Mouse (Mus musculus) gastrocnemius, postnatal 36 days (tissue): ENCODE results near the gene Enpep. TPM values are rescaled to one million over a fixed set of nuclear protein-coding genes. Genes with fewer than 3 reads are reported as not detected.

Source experiments
- DNase-seq, 2 experiments: peaks; one replicate each; pipeline ENCODE4 v3.0.0; 2022
- intact Hi-C: fragments of 180-260 bp; cut with DNase I; formaldehyde crosslinking; loops from one replicate; pipeline ENCODE4 v1.15.1; 2025
- total RNA-seq, 2 experiments: library from RNA; stranded (reverse); gene quantifications; 2 replicates each; pipeline ENCODE4 v1.2.3; 2021

Enpep gene
- total RNA-seq, 2 experiments from 2014 or later, result 2.6 to 3.2 TPM

DNA sequence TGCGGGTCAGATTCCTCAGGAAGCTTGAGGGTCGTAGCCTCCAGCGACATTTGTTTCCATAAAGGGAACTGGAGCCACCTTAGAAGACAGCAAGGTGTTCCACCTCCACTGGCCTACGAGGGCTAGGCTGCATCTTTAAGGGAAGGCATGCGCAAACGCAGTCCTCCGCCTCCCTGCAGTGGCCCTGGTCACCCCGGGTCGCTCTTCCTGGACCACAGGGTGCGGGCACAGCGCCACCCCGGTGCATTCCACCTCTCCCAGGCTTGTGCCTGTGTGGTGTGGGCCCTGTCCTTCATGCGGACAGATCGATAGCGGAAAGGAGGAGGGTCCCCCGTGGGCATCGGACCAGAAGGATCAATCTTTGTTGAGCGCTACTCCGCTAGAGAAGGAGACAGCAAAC, 76.2 kb downstream of the Enpep start:
- intact Hi-C loops, result no loop called here
- no peak for DNase-seq

DNA sequence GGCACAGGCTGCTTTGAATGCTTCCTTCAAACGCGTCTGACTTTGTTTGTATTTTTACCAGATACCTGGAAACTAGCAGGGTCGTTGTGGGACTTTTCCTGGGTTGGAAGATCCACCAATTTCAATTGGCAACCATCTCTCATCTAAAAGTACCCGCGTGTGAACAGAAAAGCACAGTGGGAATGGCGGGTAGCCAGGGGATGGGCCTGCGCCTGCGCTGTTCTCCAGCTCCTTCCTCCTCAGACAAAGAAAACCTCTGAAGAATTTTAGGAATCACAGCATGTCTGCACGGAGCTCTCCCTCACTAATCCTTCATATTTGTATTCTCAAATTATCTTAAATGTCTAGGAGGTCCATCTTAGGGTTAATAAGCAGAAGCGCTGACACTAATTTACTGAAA, 78.3 kb downstream of the Enpep start:
- intact Hi-C loops, result no loop called here
- no peak for DNase-seq

DNA sequence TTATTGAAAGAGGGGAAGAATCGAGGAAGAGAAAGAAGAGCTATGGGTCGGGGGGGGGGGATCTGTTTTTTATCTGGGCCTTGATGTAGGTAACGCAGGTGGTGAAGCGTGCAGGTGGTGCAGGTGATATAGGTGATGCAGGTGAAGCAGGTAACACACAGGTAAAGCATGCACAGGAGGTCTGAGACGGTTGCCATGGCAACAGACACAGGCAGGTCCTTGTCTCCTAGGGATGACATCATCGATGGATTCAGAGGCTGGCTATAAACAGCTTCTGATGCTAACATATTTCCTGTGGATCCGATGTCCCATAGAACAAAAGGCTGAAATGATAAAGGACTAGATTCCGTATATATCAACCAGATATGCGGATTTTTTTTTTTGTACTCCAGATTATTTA, 81.5 kb downstream of the Enpep start:
- DNase-seq, result no peak
- intact Hi-C loops, result no loop called here

DNA sequence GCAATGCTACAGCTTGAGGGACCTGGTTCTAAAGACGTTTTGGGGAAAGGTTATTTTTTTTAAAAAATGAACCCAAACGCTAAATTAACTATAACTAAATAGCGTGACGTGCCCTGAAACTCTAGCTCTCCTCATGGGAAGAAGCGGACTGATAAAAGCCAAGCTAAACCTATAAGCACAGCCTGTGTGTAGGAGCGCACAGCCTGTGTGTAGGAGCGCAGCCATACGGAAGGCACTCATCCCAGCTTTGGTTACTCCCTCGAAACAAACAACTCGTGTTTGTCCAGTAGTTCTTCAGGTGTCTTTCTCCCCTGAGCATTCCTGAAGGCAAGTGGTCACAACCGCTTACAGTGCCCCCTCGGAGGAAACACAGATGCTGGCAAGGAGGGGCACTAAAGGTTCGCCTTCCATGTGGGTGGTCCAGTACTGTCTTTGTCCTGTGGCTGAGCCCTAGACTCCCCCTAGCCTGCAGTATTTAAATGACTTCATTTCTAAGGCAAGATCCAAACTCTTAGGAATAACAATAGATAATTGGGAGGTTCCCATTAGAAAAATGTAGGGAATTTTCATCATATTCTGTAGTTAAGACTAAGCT, 93.8 kb downstream of the Enpep start:
- no peak for DNase-seq
- intact Hi-C loops, result no loop called here

DNA sequence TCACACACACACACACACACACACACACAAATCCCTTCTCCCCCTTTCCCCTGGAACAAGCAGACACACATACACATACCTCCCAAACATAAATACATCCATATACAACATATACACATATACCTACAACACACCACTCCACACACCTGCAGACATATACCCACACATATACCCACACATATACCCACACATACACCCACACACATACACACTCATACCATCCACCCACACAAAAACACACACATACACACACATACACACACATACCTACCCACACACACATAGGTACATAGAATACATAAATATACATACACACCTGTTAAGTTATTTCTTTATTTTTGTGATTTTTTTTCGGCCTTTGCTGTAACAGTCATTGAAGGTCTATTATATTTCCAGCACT, 94.5 kb downstream of the Enpep start:
- no peak for DNase-seq
- intact Hi-C loops, result no loop called here

DNA sequence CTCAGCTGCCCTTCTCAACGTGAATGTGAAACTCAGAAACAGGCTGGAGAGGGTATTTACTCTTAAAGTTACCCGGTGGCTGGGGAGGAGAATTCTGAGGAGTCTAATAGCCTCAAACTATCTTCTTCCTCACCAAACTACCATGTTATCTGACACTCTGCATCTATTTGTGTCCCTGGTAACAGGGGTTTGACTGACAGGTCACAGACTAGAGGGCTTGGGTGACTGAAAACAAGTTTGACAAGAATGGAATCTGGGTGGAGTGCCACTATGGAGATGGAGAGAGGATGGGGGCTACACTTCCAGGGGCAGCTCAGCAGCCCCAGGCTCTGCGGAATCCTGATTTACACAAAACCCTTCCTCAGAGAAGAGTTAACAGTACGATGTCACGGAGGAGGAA, 105.2 kb downstream of the Enpep start:
- DNase-seq, result no peak
- intact Hi-C loops, result no loop called here

DNA sequence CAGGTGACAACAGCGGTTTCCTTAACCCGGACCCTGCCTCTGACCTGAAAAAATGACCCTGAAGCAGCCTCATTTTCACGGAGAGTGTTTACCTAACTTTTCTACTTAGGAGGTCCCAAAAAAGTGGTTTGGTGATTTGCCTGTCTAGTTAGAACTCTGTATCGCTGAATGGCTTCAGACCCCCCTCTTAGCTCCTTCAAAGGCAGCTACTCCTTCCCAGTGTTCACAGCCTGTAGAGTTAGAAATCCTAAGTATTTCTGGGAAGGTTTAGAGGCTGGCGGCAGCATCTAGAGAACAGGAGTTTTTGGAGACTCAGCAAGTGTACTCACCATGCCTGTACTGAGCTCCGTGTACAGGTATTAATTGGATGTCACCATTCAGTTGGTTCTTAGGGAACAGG, 105.8 kb downstream of the Enpep start:
- DNase-seq, result no peak
- intact Hi-C loops, result no loop called here

DNA sequence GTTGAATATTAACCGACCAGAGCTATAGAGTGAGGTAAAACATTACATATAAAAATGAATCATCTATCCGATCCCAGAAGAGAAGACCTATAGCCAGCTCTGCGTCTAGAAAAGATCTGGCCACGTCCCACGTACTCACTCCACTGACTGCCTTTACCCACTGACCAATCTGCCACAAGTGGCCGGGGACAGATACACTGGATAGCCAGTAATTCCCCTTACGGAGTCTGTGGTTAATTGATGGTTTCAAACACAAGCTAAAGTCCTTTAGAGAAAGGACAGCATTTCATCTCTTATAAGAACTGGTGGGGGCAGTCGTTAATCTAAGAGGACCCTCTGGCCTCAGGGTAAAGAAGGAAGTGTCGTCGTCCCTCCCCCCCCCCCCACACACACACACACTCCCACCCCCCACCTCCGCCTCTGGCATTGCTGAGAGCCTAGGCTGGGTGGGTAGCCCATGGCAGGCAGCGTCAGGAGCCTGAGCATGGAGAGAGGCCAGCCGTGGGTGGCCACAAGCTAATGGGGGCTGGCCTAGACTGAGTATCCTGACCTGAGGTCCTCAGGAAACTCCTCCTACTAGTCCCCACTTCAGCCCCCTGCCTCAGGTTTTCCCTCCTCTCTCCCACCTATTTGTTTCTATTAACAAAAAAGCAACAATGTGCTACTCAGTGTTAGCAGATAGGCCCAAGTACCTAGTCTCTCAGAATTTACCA, 106.8 kb downstream of the Enpep start:
- DNase-seq, result no peak
- intact Hi-C loops, result no loop called here

DNA sequence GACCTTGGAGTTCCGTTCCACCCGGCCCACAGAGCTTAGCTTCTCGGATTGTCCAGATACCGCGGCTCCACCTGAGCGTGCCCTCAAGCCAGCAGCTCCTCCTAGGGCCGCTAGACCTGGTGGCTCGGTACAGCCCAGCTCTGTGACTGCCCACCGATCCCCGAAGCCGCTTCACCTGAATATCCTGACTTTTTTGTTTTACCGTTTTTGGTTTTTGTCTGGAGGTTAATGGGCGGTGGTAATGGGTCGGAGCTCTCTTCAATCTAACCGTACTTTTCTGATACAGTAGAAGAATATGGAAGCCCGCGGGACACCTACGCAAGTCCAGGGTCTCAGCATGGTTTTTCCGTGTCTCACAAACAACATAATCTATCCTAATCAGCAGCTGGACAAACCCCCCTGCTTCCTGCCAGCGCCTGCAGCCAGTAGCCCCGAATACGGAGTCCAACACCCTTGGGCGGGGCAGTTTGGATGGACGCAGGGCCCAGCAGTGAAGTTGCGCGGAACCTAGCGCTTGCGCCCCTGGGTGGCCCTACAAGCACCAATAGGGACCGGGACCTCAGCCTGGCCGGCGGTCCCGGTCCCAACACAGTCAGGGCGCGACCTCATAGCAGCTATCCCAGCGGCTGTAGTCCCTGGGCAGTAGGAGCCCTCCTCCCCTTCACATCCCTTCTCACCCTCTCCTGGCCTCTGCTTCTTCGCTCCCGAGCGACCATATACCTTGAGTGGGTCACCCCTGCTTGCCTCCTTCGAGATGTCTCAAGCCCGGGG, 107.5 kb downstream of the Enpep start:
- DNase-seq, result no peak
- intact Hi-C loops, result no loop called here

DNA sequence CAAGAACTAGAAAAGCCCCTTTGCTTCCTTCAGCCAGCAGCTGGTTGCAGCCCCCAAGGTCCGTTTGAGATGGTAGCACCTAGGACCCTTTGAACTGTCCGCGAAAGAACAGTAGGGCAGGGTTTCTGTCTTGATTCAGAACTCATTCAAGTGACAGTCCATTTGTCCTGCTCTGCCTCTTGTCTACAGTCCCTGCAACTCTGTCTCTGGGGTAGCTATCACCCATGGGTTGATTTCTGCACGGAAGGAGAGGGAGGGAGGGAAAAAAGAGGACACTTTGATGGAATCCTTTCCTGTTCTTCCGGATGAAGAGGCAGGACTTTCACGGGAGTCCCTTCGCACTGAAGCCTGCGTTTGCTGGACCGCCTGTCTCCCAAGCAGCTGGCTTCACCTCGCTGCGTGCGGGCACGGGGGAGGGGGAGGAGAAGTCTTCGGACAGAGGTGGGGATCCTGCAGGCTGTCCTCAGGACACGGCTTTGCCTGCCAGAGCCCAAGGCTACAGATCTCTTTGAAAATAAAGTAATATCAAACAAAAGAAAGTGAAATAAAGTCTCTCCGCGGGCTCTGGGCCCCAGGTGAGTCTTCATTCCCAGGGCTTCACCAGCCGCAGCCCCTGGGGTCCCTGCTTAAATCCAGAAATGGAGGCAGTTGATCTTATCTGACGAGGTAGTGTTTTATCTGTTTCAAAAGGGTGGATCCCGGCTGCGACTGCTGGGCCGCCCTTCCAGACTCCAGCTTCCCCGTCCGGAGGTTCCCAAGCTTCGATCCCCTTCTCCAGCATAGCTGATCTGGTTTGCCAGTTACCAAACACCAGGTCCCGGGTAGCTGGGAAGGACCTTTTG, 108.3 kb downstream of the Enpep start:
- intact Hi-C loops, result no loop called here
- no peak for DNase-seq

DNA sequence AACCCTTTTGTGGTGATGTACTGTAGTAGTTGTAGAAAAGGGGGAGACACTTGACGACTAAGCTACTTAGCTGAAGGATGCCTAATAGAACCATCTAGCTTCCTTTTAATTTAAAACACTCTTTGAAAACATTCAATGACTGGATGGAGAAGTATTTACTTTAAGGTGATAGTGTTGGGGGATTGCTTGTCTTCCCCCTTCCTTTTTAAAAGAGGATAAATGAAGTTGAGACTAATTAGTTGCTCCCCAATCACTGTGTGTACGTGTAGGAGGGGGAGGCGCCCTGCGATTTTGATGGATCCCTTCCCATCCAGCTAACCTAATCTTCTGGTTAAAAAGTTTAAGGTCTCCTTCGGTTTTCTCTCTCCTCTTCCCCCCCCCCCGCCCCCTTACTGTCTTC, 109.1 kb downstream of the Enpep start:
- intact Hi-C loops, result no loop called here
- DNase-seq, result no peak

DNA sequence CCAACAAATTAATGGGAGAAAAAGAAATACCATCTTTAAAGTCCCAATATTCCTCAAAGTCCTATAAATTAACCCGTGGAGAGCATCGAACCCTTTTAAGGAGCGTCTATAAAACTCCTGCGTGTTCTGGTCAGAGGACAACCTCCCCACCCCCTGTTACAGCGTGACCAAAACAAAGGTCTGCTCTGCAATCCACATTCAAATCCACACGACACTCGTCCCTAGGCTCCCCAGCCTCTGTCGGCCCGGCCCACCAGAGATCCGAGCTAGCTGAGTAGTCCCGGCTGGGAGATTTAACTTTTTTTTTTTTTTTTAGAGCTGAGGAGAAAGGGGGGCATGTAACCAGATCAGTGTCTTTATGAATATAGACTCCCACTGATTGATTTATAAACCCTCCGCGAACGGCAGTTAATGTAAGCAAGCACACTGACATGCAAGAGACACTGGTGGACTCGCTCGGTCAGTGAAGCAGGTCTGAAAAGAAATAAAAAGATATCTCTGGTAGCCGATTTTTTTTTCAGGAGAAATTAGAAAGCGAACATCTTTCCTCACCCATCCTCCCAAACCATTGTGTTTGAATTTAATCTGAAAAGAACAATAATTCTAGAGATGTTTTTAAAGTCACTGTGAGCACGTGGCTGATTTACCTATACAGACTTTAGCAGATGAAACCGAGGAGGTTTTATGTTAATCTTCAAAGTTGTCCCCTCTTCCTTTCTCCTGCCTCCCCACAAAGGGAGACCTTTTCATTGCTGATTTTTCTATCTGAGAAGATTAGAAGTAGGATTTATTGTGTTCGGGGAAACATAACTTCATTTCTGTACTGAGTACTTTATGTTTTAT, 109.9 kb downstream of the Enpep start:
- DNase-seq, result no peak
- intact Hi-C loops, result no loop called here

DNA sequence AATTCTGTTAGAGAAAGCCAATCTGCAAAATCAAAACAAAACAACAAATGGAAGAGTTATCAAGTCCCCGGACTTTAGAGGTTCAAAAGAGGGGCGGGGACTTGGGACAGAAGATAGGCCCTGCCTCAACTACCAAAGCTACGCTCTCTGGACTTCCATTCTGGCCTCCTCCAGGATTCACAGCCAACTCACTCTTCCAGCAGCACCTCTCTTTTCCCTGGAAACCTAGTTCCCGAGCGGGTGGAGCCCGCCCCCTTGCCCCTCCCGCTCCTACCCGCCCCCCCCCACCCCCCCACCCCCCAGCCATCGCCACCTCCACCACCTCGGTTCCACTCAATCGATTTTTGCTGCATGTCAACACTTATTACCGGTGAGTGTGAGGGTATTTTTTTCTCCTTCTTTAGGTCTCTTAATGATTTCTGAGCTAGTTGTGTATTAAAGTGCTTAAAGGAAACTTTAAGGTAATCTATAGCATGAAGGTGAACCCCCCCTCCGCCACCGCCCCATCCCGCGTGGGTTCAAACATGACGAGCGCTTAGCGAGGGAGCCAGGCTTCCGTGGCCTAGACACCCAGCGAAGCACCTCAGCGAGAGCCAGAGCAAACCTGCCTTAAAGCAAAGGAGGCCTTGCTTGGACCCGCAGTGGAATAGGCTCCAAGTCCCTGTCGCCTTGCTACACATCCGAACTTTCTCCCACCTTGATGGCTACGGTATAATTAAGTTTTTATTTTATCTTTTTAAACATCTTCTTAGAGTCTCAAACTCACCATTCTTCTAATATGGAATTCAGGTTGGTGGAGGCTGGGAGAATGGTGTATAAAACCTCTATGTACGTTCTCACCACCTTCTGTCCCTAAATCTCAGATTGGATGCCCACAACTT, 110.9 kb downstream of the Enpep start:
- intact Hi-C loops, result no loop called here
- DNase-seq, result no peak

DNA sequence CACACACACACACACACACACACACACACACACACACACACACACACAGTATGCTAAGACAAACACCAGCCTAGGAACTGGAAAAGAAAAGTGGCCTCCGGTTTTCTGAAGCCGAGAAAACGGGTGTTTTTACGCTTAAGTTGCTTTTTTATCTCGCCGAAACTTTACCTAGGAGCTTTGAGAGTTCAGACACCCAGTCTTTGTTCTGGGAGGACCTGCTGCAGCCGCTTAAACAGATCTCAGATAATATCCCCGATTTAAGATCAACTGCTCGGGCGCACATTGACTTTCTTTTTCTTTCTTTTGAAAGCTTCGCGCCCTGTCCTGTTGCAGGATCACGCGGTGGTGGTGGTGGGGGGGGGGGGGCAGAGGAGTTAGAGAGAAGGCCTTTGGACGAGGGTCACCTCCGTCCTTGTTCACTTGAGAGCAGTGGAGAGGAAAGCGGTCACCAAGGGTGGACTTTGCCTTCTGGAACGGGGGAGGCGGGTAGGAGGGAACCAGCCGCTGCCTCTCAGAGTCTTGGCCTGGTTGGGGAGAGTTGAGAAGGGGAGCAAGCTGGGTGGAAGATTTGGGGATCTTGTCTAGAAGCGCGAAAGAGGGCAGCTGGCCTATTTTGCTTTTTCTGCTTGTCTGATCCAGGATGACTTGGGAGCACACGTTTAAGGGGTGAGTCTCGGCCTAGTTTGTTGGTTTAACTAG, 111.7 kb downstream of the Enpep start:
- intact Hi-C loops, result no loop called here
- DNase-seq, result no peak

DNA sequence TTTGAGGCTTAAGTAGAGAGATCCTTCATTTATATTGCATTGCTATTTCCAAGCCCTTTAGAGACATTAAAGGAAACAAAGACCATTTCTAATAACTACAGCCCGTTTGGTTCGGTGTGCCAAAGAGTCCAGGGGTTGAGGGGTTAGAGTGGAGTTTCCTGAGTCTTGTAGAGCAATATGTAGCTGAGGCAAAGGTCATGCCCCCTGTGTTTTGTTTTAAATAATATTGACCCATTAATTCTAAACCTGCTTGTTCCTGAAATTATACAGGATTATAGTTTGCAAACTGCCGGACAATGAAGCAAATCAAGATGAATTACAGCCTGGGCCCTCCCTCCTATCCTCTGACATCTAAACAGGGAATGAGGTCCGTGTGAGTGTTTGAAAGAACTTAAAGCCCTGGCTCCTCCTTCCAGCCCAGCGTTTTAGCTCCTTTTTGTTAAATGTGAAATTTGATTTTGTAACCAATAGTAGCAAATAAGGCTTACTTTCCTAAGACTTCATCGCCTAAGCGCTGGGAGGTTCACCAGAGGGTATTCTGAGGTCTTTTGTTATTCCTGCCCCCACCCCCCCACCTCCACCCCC, 112.3 kb downstream of the Enpep start:
- intact Hi-C loops, result no loop called here
- no peak for DNase-seq
